Mouse (Mus musculus) neural tube, embryonic 12.5 days (tissue): ENCODE measurements around the gene Tek. TPM values are rescaled to one million over a fixed set of nuclear protein-coding genes. Genes with fewer than 3 reads are reported as not detected.

Experiments used
- ATAC-seq: fragments of 200-750 bp; cut with Nextera tagmentation; 2 replicates; pipeline ENCODE4 v1.8.0; 2017; ENCODE audit warnings: low read depth, mild to moderate bottlenecking, moderate TSS enrichment, moderate library complexity; ENCODE audit not compliant: low FRiP score
- H3K27ac ChIP-seq: fragments of 300-500 bp; sonication (generic); 2 replicates; pipeline ENCODE4 v1.5.1; 2016
- H3K27me3 ChIP-seq: fragments of 300-500 bp; sonication (generic); replicated peaks from 2 replicates; pipeline ENCODE4 v1.6.1; 2016; ENCODE audit warnings: mild to moderate bottlenecking
- H3K36me3 ChIP-seq: fragments of 300-500 bp; sonication (generic); 2 replicates; pipeline ENCODE4 v1.6.1; 2016; ENCODE audit warnings: mild to moderate bottlenecking
- H3K4me1 ChIP-seq: fragments of 300-500 bp; sonication (generic); 2 replicates; pipeline ENCODE4 v1.6.1; 2016
- H3K4me2 ChIP-seq: fragments of 300-500 bp; sonication (generic); replicated peaks from 2 replicates; pipeline ENCODE4 v1.6.1; 2016; ENCODE audit warnings: mild to moderate bottlenecking
- H3K4me3 ChIP-seq: fragments of 300-500 bp; sonication (generic); 2 replicates; pipeline ENCODE4 v1.5.1; 2016
- H3K9ac ChIP-seq: fragments of 300-500 bp; sonication (generic); 2 replicates; pipeline ENCODE4 v1.6.1; 2016; ENCODE audit warnings: mild to moderate bottlenecking
- H3K9me3 ChIP-seq: fragments of 300-500 bp; sonication (generic); 2 replicates; pipeline ENCODE4 v1.6.1; 2016; ENCODE audit warnings: mild to moderate bottlenecking
- WGBS: fragments of 180-500 bp; shearing (Covaris S2); methylation state at CpG from one replicate; pipeline ENCODE4 v1.1.7; 2016; 5-methylcytosine and 5-hydroxymethylcytosine counted together
- polyA plus RNA-seq: library from polyadenylated mRNA; unstranded; fragments of >200 nt; fragmentation: Nextera tagmentation; extraction: Ambion mirVana; gene quantifications from 2 replicates; pipeline ENCODE4 v1.2.1, GENCODE M21; 2016

Gene Tek
- polyA plus RNA-seq, 1 experiment from 2014 or later, result 9.9 TPM

DNA sequence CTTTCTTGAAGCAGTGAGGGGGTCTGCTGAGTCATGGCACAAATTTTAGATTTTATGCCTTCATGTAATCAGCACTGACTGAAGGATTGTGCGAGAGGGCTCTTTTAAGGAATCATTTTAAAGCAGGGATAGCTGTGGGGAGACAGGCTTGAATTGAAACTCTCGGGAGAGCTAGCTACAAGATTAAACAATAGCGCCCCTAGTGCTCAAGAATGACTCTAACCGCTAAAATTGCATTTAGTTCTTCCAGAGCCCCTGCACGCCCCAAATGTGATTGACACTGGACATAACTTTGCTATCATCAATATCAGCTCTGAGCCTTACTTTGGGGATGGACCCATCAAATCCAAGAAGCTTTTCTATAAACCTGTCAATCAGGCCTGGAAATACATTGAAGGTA, 88.3 kb downstream of the Tek start:
- no peak for ATAC-seq
- Histone ChIP-seq H3K27ac (no peak overlapping the region), H3K9ac (no peak overlapping the region), H3K36me3 (no peaks in the 10 kb centered on the region), H3K4me1 (no peaks in the 10 kb centered on the region), H3K9me3 (peaks cover 7% of the 10 kb centered on the region), H3K27me3 (no peaks in the 10 kb centered on the region), H3K4me2 (no peak overlapping the region), H3K4me3 (no peak overlapping the region)
- WGBS, result 36% methylated on average over 5 of the region's 5 CpGs

DNA sequence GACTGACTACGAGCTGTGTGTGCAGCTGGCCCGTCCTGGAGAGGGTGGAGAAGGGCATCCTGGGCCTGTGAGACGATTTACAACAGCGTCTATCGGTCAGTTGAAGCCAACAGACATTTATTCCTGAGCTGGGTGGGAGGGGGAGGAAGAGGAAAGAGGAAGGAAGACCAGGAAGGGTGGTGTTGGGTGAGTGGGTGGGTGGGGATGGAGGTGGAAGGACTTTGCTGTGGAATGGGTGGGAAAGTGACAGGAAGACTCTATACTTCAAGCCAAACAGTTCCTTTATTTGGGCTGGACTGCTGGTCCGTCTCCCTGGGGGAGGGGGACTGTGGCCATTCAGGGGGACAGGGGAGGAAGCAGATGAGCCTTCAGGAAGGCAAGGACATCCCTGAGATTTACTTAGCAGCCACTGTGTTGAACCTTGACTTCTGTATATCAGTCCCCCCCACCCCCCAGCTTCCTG, 90.9 kb downstream of the Tek start:
- H3K27ac ChIP-seq, result no peak overlapping the region
- WGBS, result 63% methylated on average over 6 of the region's 6 CpGs
- H3K4me1 ChIP-seq, result no peaks in the 10 kb centered on the region
- H3K27me3 ChIP-seq, result no peaks in the 10 kb centered on the region
- no peak overlapping the region for H3K4me2 ChIP-seq
- H3K4me3 ChIP-seq, result no peak overlapping the region
- no peaks in the 10 kb centered on the region for H3K9me3 ChIP-seq
- H3K36me3 ChIP-seq, result no peaks in the 10 kb centered on the region
- no peak overlapping the region for H3K9ac ChIP-seq
- no peak for ATAC-seq

DNA sequence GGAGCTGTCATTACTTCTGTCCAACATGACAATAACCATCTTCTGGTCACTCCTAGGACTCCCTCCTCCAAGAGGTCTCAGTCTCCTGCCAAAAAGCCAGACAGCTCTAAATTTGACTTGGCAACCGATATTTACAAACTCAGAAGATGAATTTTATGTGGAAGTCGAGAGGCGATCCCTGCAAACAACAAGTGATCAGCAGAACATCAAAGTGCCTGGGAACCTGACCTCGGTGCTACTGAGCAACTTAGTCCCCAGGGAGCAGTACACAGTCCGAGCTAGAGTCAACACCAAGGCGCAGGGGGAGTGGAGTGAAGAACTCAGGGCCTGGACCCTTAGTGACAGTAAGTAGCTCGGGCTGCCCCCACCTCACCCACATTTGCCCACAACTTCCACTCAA, 98.0 kb downstream of the Tek start:
- ATAC-seq, result no peak

DNA sequence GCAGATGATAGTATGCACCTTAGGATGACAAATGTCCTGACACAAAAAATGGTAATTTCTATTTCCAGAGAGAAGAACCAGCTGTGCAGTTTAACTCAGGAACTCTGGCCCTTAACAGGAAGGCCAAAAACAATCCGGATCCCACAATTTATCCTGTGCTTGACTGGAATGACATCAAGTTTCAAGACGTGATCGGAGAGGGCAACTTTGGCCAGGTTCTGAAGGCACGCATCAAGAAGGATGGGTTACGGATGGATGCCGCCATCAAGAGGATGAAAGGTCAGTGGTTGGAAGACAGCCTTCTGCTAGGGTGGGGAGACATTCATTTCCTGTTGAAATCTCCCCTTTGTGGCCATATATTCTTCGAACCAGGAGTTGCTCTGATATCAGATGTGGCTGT, 114.2 kb downstream of the Tek start:
- no peaks in the 10 kb centered on the region for H3K36me3 ChIP-seq
- no peak overlapping the region for H3K27ac ChIP-seq
- H3K9ac ChIP-seq, result no peak overlapping the region
- no peaks in the 10 kb centered on the region for H3K27me3 ChIP-seq
- no peak overlapping the region for H3K4me2 ChIP-seq
- H3K4me3 ChIP-seq, result no peak overlapping the region
- no peak for ATAC-seq
- 95% methylated on average over 7 of the region's 7 CpGs for WGBS
- H3K4me1 ChIP-seq, result no peaks in the 10 kb centered on the region
- H3K9me3 ChIP-seq, result no peaks in the 10 kb centered on the region

More for the DNA sequence above, 98.0 kb downstream of the Tek start:
- 73% methylated on average over 7 of the region's 7 CpGs for WGBS
- no peak overlapping the region for H3K4me3 ChIP-seq
- H3K36me3 ChIP-seq, result no peaks in the 10 kb centered on the region
- no peak overlapping the region for H3K27ac ChIP-seq
- H3K4me2 ChIP-seq, result no peak overlapping the region
- H3K4me1 ChIP-seq, result no peaks in the 10 kb centered on the region
- H3K9ac ChIP-seq, result no peak overlapping the region
- no peaks in the 10 kb centered on the region for H3K27me3 ChIP-seq
- no peaks in the 10 kb centered on the region for H3K9me3 ChIP-seq

DNA sequence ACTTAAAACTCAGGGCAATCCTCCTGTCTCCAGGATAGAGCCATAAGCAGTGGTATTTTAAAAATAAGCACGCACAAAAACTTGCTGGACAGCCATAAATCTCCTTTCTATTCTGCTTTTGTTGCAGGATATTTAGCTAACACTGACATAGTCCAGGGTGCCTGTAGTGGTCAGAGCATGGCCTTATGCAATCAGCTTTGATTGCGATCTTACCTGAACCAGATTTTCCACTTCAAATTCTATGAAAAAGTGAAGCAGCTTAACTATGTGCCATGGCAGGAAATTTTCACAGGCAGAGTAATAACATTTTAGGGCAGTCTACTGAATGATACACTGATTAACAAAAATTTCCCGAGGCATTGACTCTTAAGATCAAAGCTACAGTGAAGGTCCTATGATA, 115.2 kb downstream of the Tek start:
- Histone ChIP-seq H3K9me3 (no peaks in the 10 kb centered on the region), H3K27me3 (no peaks in the 10 kb centered on the region), H3K4me1 (no peaks in the 10 kb centered on the region), H3K9ac (no peak overlapping the region), H3K4me3 (no peak overlapping the region), H3K27ac (no peak overlapping the region), H3K36me3 (no peaks in the 10 kb centered on the region), H3K4me2 (no peak overlapping the region)
- no peak for ATAC-seq
- 86% methylated on average over 3 of the region's 3 CpGs for WGBS

DNA sequence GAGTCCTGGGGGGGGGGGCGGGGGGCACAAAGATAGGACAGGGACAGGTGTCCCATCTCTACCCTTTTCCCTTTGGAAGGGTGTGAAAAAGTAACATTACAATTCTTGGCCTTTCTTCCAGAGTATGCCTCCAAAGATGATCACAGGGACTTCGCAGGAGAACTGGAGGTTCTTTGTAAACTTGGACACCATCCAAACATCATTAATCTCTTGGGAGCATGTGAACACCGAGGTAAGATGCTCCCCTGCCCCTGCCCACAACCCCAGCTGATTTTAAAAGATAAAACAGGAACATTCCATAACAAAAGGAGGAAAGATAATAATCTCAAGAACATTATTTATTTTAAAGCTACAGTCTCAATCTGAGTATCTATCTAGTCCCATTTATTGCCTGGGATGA, 116.1 kb downstream of the Tek start:
- Histone ChIP-seq H3K27ac (no peak overlapping the region), H3K4me1 (no peaks in the 10 kb centered on the region), H3K36me3 (no peaks in the 10 kb centered on the region), H3K4me3 (no peak overlapping the region), H3K27me3 (no peaks in the 10 kb centered on the region), H3K4me2 (no peak overlapping the region), H3K9me3 (no peaks in the 10 kb centered on the region), H3K9ac (no peak overlapping the region)
- ATAC-seq, result no peak
- WGBS, result 63% methylated on average over 3 of the region's 3 CpGs

DNA sequence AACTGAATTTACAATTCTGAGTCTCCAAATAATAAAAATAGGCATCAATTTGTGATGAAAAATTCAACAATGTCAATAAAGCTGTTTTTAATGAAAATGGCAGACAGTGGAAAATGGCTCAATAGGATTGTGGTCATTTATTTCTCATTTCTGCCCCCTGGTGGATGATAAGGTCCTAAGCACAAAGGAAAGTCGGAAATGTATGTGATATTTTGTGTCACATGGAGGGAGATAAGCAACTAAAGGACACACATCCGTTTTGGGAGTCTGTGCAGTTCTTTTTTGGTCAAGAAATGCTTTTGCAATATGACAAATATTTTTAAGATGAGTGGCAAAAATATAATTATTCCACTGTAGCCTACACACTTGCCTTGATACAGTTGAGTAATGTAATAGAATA, 161.7 kb downstream of the Tek start:
- Histone ChIP-seq H3K4me1 (no peaks in the 10 kb centered on the region), H3K9ac (no peak overlapping the region), H3K4me3 (no peak overlapping the region), H3K36me3 (no peaks in the 10 kb centered on the region), H3K27ac (no peak overlapping the region), H3K9me3 (no peaks in the 10 kb centered on the region), H3K27me3 (no peaks in the 10 kb centered on the region), H3K4me2 (no peak overlapping the region)
- 37% methylated on average over 2 of the region's 2 CpGs for WGBS
- ATAC-seq, result no peak

DNA sequence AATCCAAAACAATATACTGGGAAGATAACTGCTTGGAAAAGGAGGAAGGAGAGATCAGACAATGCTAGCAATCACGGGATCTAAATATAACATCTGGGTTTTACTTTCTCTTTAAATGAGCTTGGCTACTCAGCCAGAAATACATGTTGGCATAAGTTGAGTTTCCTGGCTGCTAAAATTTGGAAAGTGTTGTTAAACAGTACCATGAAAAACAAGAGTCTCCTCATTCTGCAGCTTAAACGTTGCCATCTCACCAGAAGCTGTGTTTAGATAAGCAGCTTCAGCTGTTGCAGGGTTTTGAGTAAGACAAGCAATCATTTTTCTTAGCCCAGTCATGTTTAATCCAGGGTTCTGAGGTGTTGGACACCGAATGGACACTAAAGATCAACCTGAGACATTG, 162.7 kb downstream of the Tek start:
- H3K4me3 ChIP-seq, result no peak overlapping the region
- 74% methylated on average over 3 of the region's 3 CpGs for WGBS
- H3K36me3 ChIP-seq, result no peaks in the 10 kb centered on the region
- H3K4me2 ChIP-seq, result no peak overlapping the region
- no peak for ATAC-seq
- no peak overlapping the region for H3K9ac ChIP-seq
- H3K27ac ChIP-seq, result no peak overlapping the region
- H3K9me3 ChIP-seq, result no peaks in the 10 kb centered on the region
- no peaks in the 10 kb centered on the region for H3K27me3 ChIP-seq
- no peaks in the 10 kb centered on the region for H3K4me1 ChIP-seq

Other genes with a start within 250 kb of the Tek start
- gene Gm10306, start 182.7 kb upstream of the Tek start, polyA plus RNA-seq, result not detected in 2 replicates
- 34.3 and 36.8 TPM in 2 replicates for gene Caap1, start 182.5 kb upstream of the Tek start, polyA plus RNA-seq
- 92.9 and 97.1 TPM in 2 replicates for gene Plaa, start 136.0 kb upstream of the Tek start, polyA plus RNA-seq
- gene Ift74, start 124.8 kb upstream of the Tek start, polyA plus RNA-seq, result 44.2 and 47.8 TPM in 2 replicates
- 0.82 and 1.1 TPM in 2 replicates for gene Lrrc19, start 89.1 kb upstream of the Tek start, polyA plus RNA-seq
- 0.18 TPM in 1 of 2 replicates, not detected in the other for gene Eqtn, start 189.6 kb downstream of the Tek start, polyA plus RNA-seq
- 30.1 and 33.0 TPM in 2 replicates for gene Mysm1, start 239.8 kb downstream of the Tek start, polyA plus RNA-seq